Mouse (Mus musculus): ENCODE measurements around the gene Ccdc116. TPM values are rescaled to one million over a fixed set of nuclear protein-coding genes. Genes with fewer than 3 reads are reported as not detected.
"Not testable (repeated sequence)": the region's sequence is repeated elsewhere in the genome, so short reads cannot be mapped to it uniquely, and the experiment has no call there.

The Ccdc116 gene
- polyA plus RNA-seq, 1 experiment: 1.5 TPM

DNA sequence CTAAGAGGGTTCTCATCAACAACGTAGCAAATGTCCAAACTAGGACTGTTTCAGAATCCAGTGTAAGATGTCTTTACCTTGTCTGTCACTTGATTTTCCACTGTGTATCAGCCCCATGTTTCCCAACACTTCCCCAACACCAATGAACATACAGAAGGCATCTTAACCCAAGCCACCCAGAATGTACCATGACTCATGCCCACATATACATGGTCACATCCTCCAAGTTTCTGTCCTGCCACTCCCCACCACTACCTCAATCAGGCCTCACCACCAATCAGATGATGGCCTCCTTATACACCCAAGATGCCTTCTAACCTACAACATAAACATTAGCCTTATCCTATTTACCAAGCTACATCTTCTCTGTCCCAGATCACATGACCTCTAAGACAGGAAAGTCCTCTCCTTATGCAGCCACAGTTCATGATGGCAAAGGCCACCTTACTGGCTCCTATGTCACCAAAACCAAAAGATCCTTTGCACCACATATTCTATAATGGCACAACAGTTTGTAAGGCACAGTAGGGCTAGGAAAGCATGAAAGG is 30.7 kb upstream of the Ccdc116 start:
- H3K4me3 ChIP-seq (ENCODE audit: extremely low read depth, insufficient read depth, insufficient read length): no peak overlapping the region
- H3K4me1 ChIP-seq (ENCODE audit: control insufficient read depth, insufficient read depth, insufficient read length): peaks cover 2% of the 10 kb centered on the region; the same call in 1 of the 2 replicates
- 87% methylated on average over 1 of the region's 1 CpGs for WGBS
- DNase-seq (ENCODE audit: low read depth in 1 of 2, low spot score in 2 of 2): no peak
- no peak overlapping the region for H3K27ac ChIP-seq (ENCODE audit: insufficient read depth, low read length)
- no peaks in the 10 kb centered on the region for H3K27me3 ChIP-seq (ENCODE audit: control insufficient read depth, insufficient read depth, low read length)
- TF ChIP-seq CTCF (IDR thresholded peaks at IDR 0.05; ENCODE audit: extremely low read depth, insufficient read depth, insufficient read length, insufficient replicate concordance) (no peak), POLR2A (IDR thresholded peaks at IDR 0.05; ENCODE audit: low read depth, low read length) (no peak)
- peaks cover 11% of the 10 kb centered on the region for H3K36me3 ChIP-seq (ENCODE audit: control insufficient read depth, insufficient read depth, low read length)

GRCm38 (mm10) chr16:17175765-17176164 is 28.7 kb upstream of the Ccdc116 start:
- H3K27ac ChIP-seq (ENCODE audit: insufficient read depth, low read length): no peak overlapping the region
- DNase-seq (ENCODE audit: low read depth in 1 of 2, low spot score in 2 of 2): no peak
- peaks cover 16% of the 10 kb centered on the region for H3K36me3 ChIP-seq (ENCODE audit: control insufficient read depth, insufficient read depth, low read length)
- no peak overlapping the region for H3K4me3 ChIP-seq (ENCODE audit: extremely low read depth, insufficient read depth, insufficient read length)
- WGBS: 90% methylated on average over 2 of the region's 2 CpGs
- no peak for TF ChIP-seq CTCF (IDR thresholded peaks at IDR 0.05; ENCODE audit: extremely low read depth, insufficient read depth, insufficient read length, insufficient replicate concordance)
- TF ChIP-seq POLR2A (IDR thresholded peaks at IDR 0.05; ENCODE audit: low read depth, low read length): no peak
- H3K27me3 ChIP-seq (ENCODE audit: control insufficient read depth, insufficient read depth, low read length): no peaks in the 10 kb centered on the region
- no peaks in the 10 kb centered on the region for H3K4me1 ChIP-seq (ENCODE audit: control insufficient read depth, insufficient read depth, insufficient read length)

GRCm38 (mm10) chr16:17168049-17168448 is 21.0 kb upstream of the Ccdc116 start:
- WGBS: 85% methylated on average over 5 of the region's 5 CpGs
- no peak for DNase-seq (ENCODE audit: low read depth in 1 of 2, low spot score in 2 of 2)
- Histone ChIP-seq H3K27ac (ENCODE audit: insufficient read depth, low read length) (no peak overlapping the region), H3K4me3 (ENCODE audit: extremely low read depth, insufficient read depth, insufficient read length) (no peak overlapping the region), H3K4me1 (ENCODE audit: control insufficient read depth, insufficient read depth, insufficient read length) (no peaks in the 10 kb centered on the region), H3K36me3 (ENCODE audit: control insufficient read depth, insufficient read depth, low read length) (peaks cover 16% of the 10 kb centered on the region), H3K27me3 (ENCODE audit: control insufficient read depth, insufficient read depth, low read length) (no peaks in the 10 kb centered on the region)
- TF ChIP-seq POLR2A (IDR thresholded peaks at IDR 0.05; ENCODE audit: low read depth, low read length) (no peak), CTCF (IDR thresholded peaks at IDR 0.05; ENCODE audit: extremely low read depth, insufficient read depth, insufficient read length, insufficient replicate concordance) (no peak)

DNA sequence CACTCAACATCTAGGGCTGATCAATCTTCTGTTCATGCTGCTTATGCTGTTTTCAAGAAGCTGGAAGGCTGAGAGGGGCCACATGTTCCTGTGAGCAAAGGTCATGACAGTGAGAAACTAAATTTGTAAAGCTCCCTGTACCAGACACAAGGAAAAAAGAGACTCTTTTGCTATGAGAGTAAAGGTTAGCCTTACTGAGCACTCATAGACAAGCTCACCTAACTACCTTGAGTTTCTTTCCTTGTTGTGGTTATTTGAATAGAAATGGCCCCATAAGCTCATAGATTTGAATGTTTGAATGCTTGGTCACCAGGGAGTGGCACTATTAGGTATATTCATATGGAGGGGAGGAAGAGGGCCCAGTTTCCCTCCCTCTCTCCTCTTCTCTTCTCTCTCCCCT is 20.1 kb upstream of the Ccdc116 start:
- Histone ChIP-seq H3K36me3 (ENCODE audit: control insufficient read depth, insufficient read depth, low read length) (peaks cover 11% of the 10 kb centered on the region), H3K4me3 (ENCODE audit: extremely low read depth, insufficient read depth, insufficient read length) (no peak overlapping the region), H3K27me3 (ENCODE audit: control insufficient read depth, insufficient read depth, low read length) (no peaks in the 10 kb centered on the region), H3K27ac (ENCODE audit: insufficient read depth, low read length) (no peak overlapping the region), H3K4me1 (ENCODE audit: control insufficient read depth, insufficient read depth, insufficient read length) (no peaks in the 10 kb centered on the region)
- TF ChIP-seq POLR2A (IDR thresholded peaks at IDR 0.05; ENCODE audit: low read depth, low read length): no peak
- DNase-seq (ENCODE audit: low read depth in 1 of 2, low spot score in 2 of 2): no peak

GRCm38 (mm10) chr16:17165478-17165877 is 18.4 kb upstream of the Ccdc116 start:
- H3K4me1 ChIP-seq (ENCODE audit: control insufficient read depth, insufficient read depth, insufficient read length); DNase-seq (ENCODE audit: low read depth in 1 of 2, low spot score in 2 of 2); H3K4me3 ChIP-seq (ENCODE audit: extremely low read depth, insufficient read depth, insufficient read length); H3K27ac ChIP-seq (ENCODE audit: insufficient read depth, low read length); H3K27me3 ChIP-seq (ENCODE audit: control insufficient read depth, insufficient read depth, low read length): not testable (repeated sequence)
- WGBS: 92% methylated on average over 1 of the region's 1 CpGs
- peaks cover 11% of the 10 kb centered on the region for H3K36me3 ChIP-seq (ENCODE audit: control insufficient read depth, insufficient read depth, low read length)

GRCm38 (mm10) chr16:17154346-17154745 is 7.3 kb upstream of the Ccdc116 start:
- TF ChIP-seq POLR2A (IDR thresholded peaks at IDR 0.05; ENCODE audit: low read depth, low read length): no peak
- H3K4me3 ChIP-seq (ENCODE audit: extremely low read depth, insufficient read depth, insufficient read length): no peak overlapping the region
- no peak for DNase-seq (ENCODE audit: low read depth in 1 of 2, low spot score in 2 of 2)
- H3K27me3 ChIP-seq (ENCODE audit: control insufficient read depth, insufficient read depth, low read length): no peaks in the 10 kb centered on the region
- H3K36me3 ChIP-seq (ENCODE audit: control insufficient read depth, insufficient read depth, low read length): peaks cover 18% of the 10 kb centered on the region
- no peak overlapping the region for H3K27ac ChIP-seq (ENCODE audit: insufficient read depth, low read length)
- WGBS: 90% methylated on average over 2 of the region's 2 CpGs
- no peaks in the 10 kb centered on the region for H3K4me1 ChIP-seq (ENCODE audit: control insufficient read depth, insufficient read depth, insufficient read length)

DNA sequence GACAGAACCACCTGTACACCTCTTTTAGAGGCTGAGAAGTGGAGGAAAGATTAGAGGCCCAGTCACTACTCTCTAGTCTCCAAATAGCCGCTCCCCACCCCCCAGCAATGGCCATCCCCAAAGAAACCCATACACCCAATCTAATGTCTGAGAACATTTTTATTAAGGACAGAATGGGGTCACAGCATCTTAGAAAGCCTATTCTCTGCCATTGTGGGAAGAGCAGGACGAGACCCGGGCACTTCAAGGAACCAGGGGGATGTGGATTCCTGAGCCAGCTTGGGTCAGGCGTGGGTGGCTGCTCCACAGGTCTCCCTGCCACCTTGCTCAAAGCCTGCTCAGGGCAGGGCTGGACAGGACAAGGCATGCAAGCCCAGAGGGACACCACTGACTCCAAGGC is 4.8 kb upstream of the Ccdc116 start:
- H3K4me1 ChIP-seq (ENCODE audit: control insufficient read depth, insufficient read depth, insufficient read length): peaks cover 6% of the 10 kb centered on the region
- 94% methylated on average over 4 of the region's 4 CpGs for WGBS
- DNase-seq (ENCODE audit: low read depth in 1 of 2, low spot score in 2 of 2): no peak
- no peak overlapping the region for H3K4me3 ChIP-seq (ENCODE audit: extremely low read depth, insufficient read depth, insufficient read length)
- no peaks in the 10 kb centered on the region for H3K27me3 ChIP-seq (ENCODE audit: control insufficient read depth, insufficient read depth, low read length)
- H3K36me3 ChIP-seq (ENCODE audit: control insufficient read depth, insufficient read depth, low read length): peaks cover 10% of the 10 kb centered on the region
- TF ChIP-seq CTCF (IDR thresholded peaks at IDR 0.05; ENCODE audit: extremely low read depth, insufficient read depth, insufficient read length, insufficient replicate concordance) (no peak), POLR2A (IDR thresholded peaks at IDR 0.05; ENCODE audit: low read depth, low read length) (no peak)
- H3K27ac ChIP-seq (ENCODE audit: insufficient read depth, low read length): no peak overlapping the region

Data from spleen, adult 2 months (tissue).